8 mouse cellular contexts compared by ENCODE assay signal in genomic region chr6:83794760-83795296, GRCm38 (mm10). TPM values are rescaled to one million over a fixed set of nuclear protein-coding genes. Genes with fewer than 3 reads are reported as not detected.
DNase-seq lines count a peak whose midpoint lies in the region; ATAC-seq lines count a peak whose summit lies in the region.

TSS of gene Nagk (plus strand) at chr6:83794982.

- H3K4me1 ChIP-seq in brown adipose tissue, adult 24 weeks (ENCODE audit: control insufficient read depth, insufficient read depth, insufficient read length, low read length): no peaks in the 10 kb centered on the region; the same call in 1 of the 2 replicates
- H3K4me1 ChIP-seq in heart, embryonic 14.5 days (ENCODE audit: control insufficient read depth in 2 of 2, insufficient read depth in 2 of 2, low read length in 2 of 2): peaks cover 8 to 12% of the 10 kb centered on the region in 2 experiments
- peaks cover 34% of the 10 kb centered on the region for H3K4me1 ChIP-seq in liver, embryonic 13.5 days (replicated peaks)
- 0 out of 2 replicates have a peak, but pooled peaks cover 4% of the 10 kb centered on the region for H3K4me1 ChIP-seq in stomach, embryonic 16.5 days (ENCODE audit: control insufficient read depth, insufficient read depth, low read length)

- H3K27ac ChIP-seq in brown adipose tissue, adult 24 weeks (replicated peaks; ENCODE audit: low read depth, low read length): peak within 1 kb of the TSS; percentile 93
- peak within 1 kb of the TSS; percentile 88 to 95 for H3K27ac ChIP-seq in heart, embryonic 14.5 days (replicated peaks in 1 of 2; ENCODE audit: control insufficient read depth in 1 of 2, insufficient read depth in 1 of 2, low read depth in 2 of 2, low read length in 2 of 2)
- H3K27ac ChIP-seq in liver, embryonic 13.5 days: peak within 1 kb of the TSS; percentile 97
- peak within 1 kb of the TSS; percentile 97 for H3K27ac ChIP-seq in stomach, embryonic 16.5 days (ENCODE audit: low read length)

- H3K4me3 ChIP-seq in brown adipose tissue, adult 24 weeks (ENCODE audit: insufficient read depth, low read depth, low read length): peak within 1 kb of the TSS; percentile 82
- H3K4me3 ChIP-seq in heart, embryonic 14.5 days (ENCODE audit: control insufficient read depth in 1 of 2, insufficient read depth in 1 of 2, low read depth in 1 of 2, low read length in 2 of 2): peak within 1 kb of the TSS; percentile 62 to 77
- H3K4me3 ChIP-seq in liver, embryonic 13.5 days (replicated peaks): peak within 1 kb of the TSS; percentile 74
- H3K4me3 ChIP-seq in stomach, embryonic 16.5 days (replicated peaks; ENCODE audit: low read length): peak within 1 kb of the TSS; percentile 80

- peak; percentile 92 for ATAC-seq in heart, embryonic 14.5 days (ENCODE audit: insufficient number of reproducible peaks, insufficient read depth, low FRiP score, low read depth)
- peak; percentile 94 for ATAC-seq in liver, embryonic 13.5 days (ENCODE audit: low read depth)
- peak; percentile 95 for ATAC-seq in stomach, embryonic 16.5 days (ENCODE audit: insufficient read depth, low FRiP score)

- H3K9me3 ChIP-seq in heart, embryonic 14.5 days (ENCODE audit: control insufficient read depth, low read length): no peaks in the 10 kb centered on the region
- H3K9me3 ChIP-seq in liver, embryonic 13.5 days (replicated peaks): no peaks in the 10 kb centered on the region
- H3K9me3 ChIP-seq in stomach, embryonic 16.5 days (replicated peaks; ENCODE audit: control insufficient read depth, low read length): no peaks in the 10 kb centered on the region

- peak; percentile 97 for DNase-seq in CD4-positive, CD25-positive, alpha-beta regulatory T cell, adult 2 months (ENCODE audit: low read depth, low spot score)
- peak; percentile 91 for DNase-seq in fibroblast of lung, adult 2 months (ENCODE audit: low read depth)
- peak; percentile 96 for DNase-seq in kidney, postnatal 14 days
- DNase-seq in liver, embryonic 13.5 days: peak; percentile 91
- peak; percentile 94 for DNase-seq in neural tube, embryonic 10.5 days (ENCODE audit: extremely low spot score, low spot score)

- peak within 1 kb of the TSS; percentile 95 for H3K4me2 ChIP-seq in heart, embryonic 14.5 days (ENCODE audit: low read length)
- peak within 1 kb of the TSS; percentile 95 for H3K4me2 ChIP-seq in liver, embryonic 13.5 days
- H3K4me2 ChIP-seq in stomach, embryonic 16.5 days (ENCODE audit: low read depth, low read length): peak within 1 kb of the TSS; percentile 88

- under 1% methylated on average over 43 of the region's 43 CpGs for WGBS in heart, embryonic 14.5 days
- under 1% methylated on average over 43 of the region's 43 CpGs for WGBS in liver, embryonic 13.5 days (ENCODE audit: insufficient replicate concordance)
- WGBS in stomach, embryonic 16.5 days: under 1% methylated on average over 43 of the region's 43 CpGs

- H3K27me3 ChIP-seq in heart, embryonic 14.5 days (ENCODE audit: control insufficient read depth, insufficient read depth, low read length): no peaks in the 10 kb centered on the region
- 0 out of 2 replicates have a peak, but pooled peaks cover 4% of the 10 kb centered on the region for H3K27me3 ChIP-seq in liver, embryonic 13.5 days
- no peaks in the 10 kb centered on the region for H3K27me3 ChIP-seq in stomach, embryonic 16.5 days (ENCODE audit: control insufficient read depth, insufficient read depth, low read length)

- peaks cover 20% of the 10 kb centered on the region for H3K36me3 ChIP-seq in heart, embryonic 14.5 days (ENCODE audit: control insufficient read depth, insufficient read depth, low read length)
- no peaks in the 10 kb centered on the region; the same call in 1 of the 2 replicates for H3K36me3 ChIP-seq in liver, embryonic 13.5 days
- no peaks in the 10 kb centered on the region for H3K36me3 ChIP-seq in stomach, embryonic 16.5 days (ENCODE audit: control insufficient read depth, insufficient read depth, low read length)

- H3K9ac ChIP-seq in heart, embryonic 14.5 days (ENCODE audit: low read length): peak within 1 kb of the TSS; percentile 84
- peak within 1 kb of the TSS; percentile 76 for H3K9ac ChIP-seq in liver, embryonic 13.5 days
- H3K9ac ChIP-seq in stomach, embryonic 16.5 days (ENCODE audit: low read length): peak within 1 kb of the TSS; percentile 88

RNA-seq across cellular contexts. Expression of gene Nagk, which starts in this region (rescaled TPM):
- polyA plus RNA-seq in brown adipose tissue, adult 24 weeks (2012; ENCODE audit: insufficient read depth, insufficient read length, missing spikeins): 15.3 and 26.6 TPM in 2 replicates
- 64.8 and 69.6 TPM in 2 replicates for polyA plus RNA-seq in heart, embryonic 14.5 days (2014; fragmentation: Nextera tagmentation; extraction: Ambion mirVana)
- 13.4 and 14.3 TPM in 2 replicates for polyA plus RNA-seq in liver, embryonic 13.5 days (2015; fragmentation: Nextera tagmentation; extraction: Ambion mirVana)
- 75.6 and 77.9 TPM in 2 replicates for polyA plus RNA-seq in stomach, embryonic 16.5 days (2015; fragmentation: Nextera tagmentation; extraction: Ambion mirVana)

Comparison
In these comparisons a context has a peak if more than half of its experiments do, and no peak if none do; other contexts are left out.
1. Peak in every context shown above with its lines: DNase-seq, ATAC-seq, H3K4me3 ChIP-seq and H3K27ac ChIP-seq.